Mouse (Mus musculus) limb, embryonic 14.5 days (tissue): ENCODE results near the gene Rad51ap2. TPM values are rescaled to one million over a fixed set of nuclear protein-coding genes. Genes with fewer than 3 reads are reported as not detected.

ENCODE experiments used
- ATAC-seq: fragments of 200-750 bp; cut with Nextera tagmentation; 2 replicates; pipeline ENCODE4 v1.8.0; 2017; ENCODE audit warnings: low read depth, moderate number of reproducible peaks, moderate TSS enrichment; ENCODE audit not compliant: low FRiP score
- DNase-seq: peaks from one replicate; pipeline ENCODE4 v3.0.0-alpha.2; 2015; ENCODE audit warnings: low spot score
- H3K27ac ChIP-seq: fragments of 300-500 bp; sonication (generic); replicated peaks from 2 replicates; pipeline ENCODE4 v1.5.1; 2014; ENCODE audit warnings: low read depth, mild to moderate bottlenecking, low read length, moderate library complexity, mixed read lengths
- H3K27me3 ChIP-seq: fragments of 300-500 bp; sonication (generic); 2 replicates; pipeline ENCODE4 v1.6.1; 2014; ENCODE audit warnings: low read length, mixed read lengths; ENCODE audit not compliant: control insufficient read depth, insufficient read depth
- H3K36me3 ChIP-seq: fragments of 300-500 bp; sonication (generic); 2 replicates; pipeline ENCODE4 v1.6.1; 2014; ENCODE audit warnings: mild to moderate bottlenecking, low read length, moderate library complexity, mixed read lengths; ENCODE audit not compliant: control insufficient read depth, insufficient read depth
- H3K4me1 ChIP-seq: fragments of 300-500 bp; sonication (generic); 2 replicates; pipeline ENCODE4 v1.6.1; 2014; ENCODE audit warnings: antibody characterized with exemption, low read length, mixed read lengths; ENCODE audit not compliant: control insufficient read depth, insufficient read depth
- H3K4me2 ChIP-seq: fragments of 300-500 bp; sonication (generic); replicated peaks from 2 replicates; pipeline ENCODE4 v1.6.1; 2014; ENCODE audit warnings: low read depth, mild to moderate bottlenecking, low read length, moderate library complexity; ENCODE audit not compliant: severe bottlenecking
- H3K4me3 ChIP-seq: fragments of 300-500 bp; sonication (generic); replicated peaks from 2 replicates; pipeline ENCODE4 v1.5.1; 2014; ENCODE audit warnings: low read length
- H3K9ac ChIP-seq: fragments of 300-500 bp; sonication (generic); 2 replicates; pipeline ENCODE4 v1.6.1; 2014; ENCODE audit warnings: mild to moderate bottlenecking, low read depth, low read length, moderate library complexity; ENCODE audit not compliant: severe bottlenecking
- H3K9me3 ChIP-seq: fragments of 300-500 bp; sonication (generic); 2 replicates; pipeline ENCODE4 v1.6.1; 2016; ENCODE audit warnings: low read length; ENCODE audit not compliant: control insufficient read depth
- POLR2A ChIP-seq: fragments of 200-500 bp; IDR thresholded peaks from 2 replicates; pipeline ENCODE4 v1.8.0; 2012; ENCODE audit warnings: inconsistent platforms, mild to moderate bottlenecking, moderate library complexity, borderline replicate concordance; ENCODE audit not compliant: insufficient read depth, insufficient read length; ENCODE audit errors: extremely low read depth
- WGBS: fragments of 180-500 bp; shearing (Covaris S2); extraction: QIAGEN DNeasy Blood & Tissue Kit; methylation state at CpG from one replicate; pipeline ENCODE4 v1.1.7; 2014; 5-methylcytosine and 5-hydroxymethylcytosine counted together
- polyA plus RNA-seq, 2 experiments: library from polyadenylated mRNA; depleted of rRNA in 1 of 2; stranded (reverse) in 1 of 2; unstranded in 1 of 2; fragments of >200 nt; fragmentation: Nextera tagmentation in 1 of 2; extraction: Ambion mirVana in 1 of 2; gene quantifications; 2 replicates each; pipeline versions ENCODE4 v1.2.1 to v1.2.3; 2012 to 2014

The Rad51ap2 gene
- polyA plus RNA-seq, 2 experiments: 0.21 to 0.39 TPM

GRCm38 (mm10) chr12:11437266-11437906, 18.5 kb upstream of the Rad51ap2 start:
- no peak for TF ChIP-seq POLR2A
- Histone ChIP-seq H3K9ac (no peak overlapping the region), H3K27ac (no peak overlapping the region), H3K27me3 (0 out of 2 replicates have a peak, but pooled peaks cover 21% of the 10 kb centered on the region), H3K36me3 (no peaks in the 10 kb centered on the region), H3K4me2 (peak overlapping the region; percentile 69), H3K4me1 (peaks cover 9% of the 10 kb centered on the region), H3K9me3 (no peaks in the 10 kb centered on the region), H3K4me3 (peak overlapping the region; percentile 44; the same call in 1 of the 2 replicates)
- DNase-seq (peak; percentile 81), ATAC-seq (peak; percentile 48; the same call in 1 of the 2 replicates)
- WGBS: 15% methylated on average over 17 of the region's 17 CpGs

GRCm38 (mm10) chr12:11437907-11438447, 17.9 kb upstream of the Rad51ap2 start:
- H3K4me2 ChIP-seq: peak overlapping the region; percentile 69
- H3K4me3 ChIP-seq: peak overlapping the region; percentile 26
- DNase-seq (peak; percentile 5), ATAC-seq (no peak)
- H3K27ac ChIP-seq: no peak overlapping the region
- no peaks in the 10 kb centered on the region for H3K9me3 ChIP-seq
- H3K36me3 ChIP-seq: no peaks in the 10 kb centered on the region
- no peak overlapping the region; the same call in 1 of the 2 replicates for H3K9ac ChIP-seq
- TF ChIP-seq POLR2A: no peak
- 0 out of 2 replicates have a peak, but pooled peaks cover 21% of the 10 kb centered on the region for H3K27me3 ChIP-seq
- peaks cover 9% of the 10 kb centered on the region for H3K4me1 ChIP-seq
- 35% methylated on average over 18 of the region's 23 CpGs for WGBS

- no peak for TF ChIP-seq POLR2A
- Histone ChIP-seq H3K9ac (no peak overlapping the region), H3K4me1 (no peaks in the 10 kb centered on the region), H3K27ac (no peak overlapping the region), H3K9me3 (no peaks in the 10 kb centered on the region), H3K27me3 (no peaks in the 10 kb centered on the region), H3K4me3 (no peak overlapping the region), H3K4me2 (no peak overlapping the region), H3K36me3 (no peaks in the 10 kb centered on the region)
- ATAC-seq (no peak), DNase-seq (no peak)
- 61% methylated on average over 5 of the region's 5 CpGs for WGBS
Measured at GRCm38 (mm10) chr12:11454146-11454545, 1.7 kb upstream of the Rad51ap2 start.

- Histone ChIP-seq H3K9me3 (no peaks in the 10 kb centered on the region), H3K4me2 (peak overlapping the region; percentile 92), H3K4me1 (no peaks in the 10 kb centered on the region), H3K4me3 (peak overlapping the region; percentile 55), H3K36me3 (no peaks in the 10 kb centered on the region), H3K27ac (no peak overlapping the region), H3K27me3 (no peaks in the 10 kb centered on the region), H3K9ac (peak overlapping the region; percentile 60)
- ATAC-seq (no peak), DNase-seq (no peak)
- 4% methylated on average over 11 of the region's 11 CpGs for WGBS
- no peak for TF ChIP-seq POLR2A
Measured at GRCm38 (mm10) chr12:11456213-11456612, 334 bp downstream of the Rad51ap2 start.

- Histone ChIP-seq H3K9me3 (no peaks in the 10 kb centered on the region), H3K27me3 (no peaks in the 10 kb centered on the region), H3K4me2 (peak overlapping the region; percentile 92), H3K4me1 (no peaks in the 10 kb centered on the region), H3K4me3 (peak overlapping the region; percentile 55; the same call in 1 of the 2 replicates), H3K27ac (no peak overlapping the region), H3K36me3 (no peaks in the 10 kb centered on the region), H3K9ac (no peak overlapping the region)
- WGBS: 62% methylated on average over 4 of the region's 4 CpGs
- no peak for DNase-seq
- ATAC-seq: no peak
- TF ChIP-seq POLR2A: no peak
Measured at GRCm38 (mm10) chr12:11456632-11457031, 753 bp downstream of the Rad51ap2 start.

Other genes with a start within 250 kb of the Rad51ap2 start
- 0.15 TPM in 1 of 2 replicates, not detected in the other for gene Msgn1, start 247.1 kb upstream of the Rad51ap2 start, polyA plus RNA-seq (2012; rRNA removed)
- gene Msgn1, start 247.1 kb upstream of the Rad51ap2 start, polyA plus RNA-seq (2014; fragmentation: Nextera tagmentation; extraction: Ambion mirVana): not detected in 2 replicates
- gene Gen1, start 190.3 kb upstream of the Rad51ap2 start, polyA plus RNA-seq (2012; rRNA removed): 4.9 and 5.9 TPM in 2 replicates
- 7.0 and 8.3 TPM in 2 replicates for gene Gen1, start 190.3 kb upstream of the Rad51ap2 start, polyA plus RNA-seq (2014; fragmentation: Nextera tagmentation; extraction: Ambion mirVana)
- gene Smc6, start 190.2 kb upstream of the Rad51ap2 start, polyA plus RNA-seq (2012; rRNA removed): 40.6 and 71.8 TPM in 2 replicates
- 122 and 126 TPM in 2 replicates for gene Smc6, start 190.2 kb upstream of the Rad51ap2 start, polyA plus RNA-seq (2014; fragmentation: Nextera tagmentation; extraction: Ambion mirVana)
- 1.4 and 1.6 TPM in 2 replicates for gene Vsnl1, start 19.5 kb upstream of the Rad51ap2 start, polyA plus RNA-seq (2012; rRNA removed)
- gene Vsnl1, start 19.5 kb upstream of the Rad51ap2 start, polyA plus RNA-seq (2014; fragmentation: Nextera tagmentation; extraction: Ambion mirVana): 1.8 TPM in 2 replicates